Mouse (Mus musculus): ENCODE data around the gene Tmem240. TPM values are rescaled to one million over a fixed set of nuclear protein-coding genes. Genes with fewer than 3 reads are reported as not detected.
A peak's percentile ranks its signal among the peaks of the same experiment; 100 is the strongest.

Gene Tmem240
- polyA plus RNA-seq, 1 experiment: not detected

DNA sequence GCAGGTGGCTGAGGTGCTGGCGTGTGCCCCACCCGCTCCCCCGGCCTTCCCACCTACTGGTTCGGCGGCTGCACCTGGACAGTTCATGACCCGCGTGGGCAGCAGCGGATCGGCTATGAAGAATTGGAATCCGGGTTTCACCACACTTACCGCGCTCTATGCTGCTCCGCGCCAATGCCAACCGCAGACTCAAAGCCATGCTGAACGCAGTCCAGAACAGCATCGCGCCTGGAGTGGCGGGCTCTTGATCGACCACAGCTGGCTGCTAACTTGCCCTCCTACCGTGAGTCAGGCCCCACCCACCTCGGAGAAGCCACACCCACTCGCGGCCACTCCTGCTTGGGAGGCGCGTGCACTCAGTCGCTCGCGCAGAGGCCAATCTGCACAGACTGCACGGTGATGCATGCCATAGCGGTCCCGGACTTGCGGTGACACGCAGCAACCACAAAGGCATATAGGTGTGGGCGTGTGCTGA is 39.7 kb downstream of the Tmem240 start, which contains the start of gene Vwa1:
Vwa1 (minus strand) TSS at position 419 of the 475 bp plus-strand sequence.
- under 1% methylated on average over 35 of the region's 35 CpGs for WGBS
- H3K27ac ChIP-seq (ENCODE audit: insufficient read depth, low read depth, low read length): peak within 1 kb of the TSS; percentile 81
- H3K4me3 ChIP-seq (ENCODE audit: insufficient read depth, low read depth, low read length): peak within 1 kb of the TSS; percentile 45
- TF ChIP-seq POLR2A (IDR thresholded peaks at IDR 0.05; ENCODE audit: insufficient read depth, low read depth, low read length) (peak; percentile 75), CTCF (IDR thresholded peaks at IDR 0.05; ENCODE audit: insufficient read depth, low read depth, low read length) (no peak)
- peaks cover 41% of the 10 kb centered on the region for H3K4me1 ChIP-seq (ENCODE audit: control insufficient read depth, insufficient read depth, low read length)

DNA sequence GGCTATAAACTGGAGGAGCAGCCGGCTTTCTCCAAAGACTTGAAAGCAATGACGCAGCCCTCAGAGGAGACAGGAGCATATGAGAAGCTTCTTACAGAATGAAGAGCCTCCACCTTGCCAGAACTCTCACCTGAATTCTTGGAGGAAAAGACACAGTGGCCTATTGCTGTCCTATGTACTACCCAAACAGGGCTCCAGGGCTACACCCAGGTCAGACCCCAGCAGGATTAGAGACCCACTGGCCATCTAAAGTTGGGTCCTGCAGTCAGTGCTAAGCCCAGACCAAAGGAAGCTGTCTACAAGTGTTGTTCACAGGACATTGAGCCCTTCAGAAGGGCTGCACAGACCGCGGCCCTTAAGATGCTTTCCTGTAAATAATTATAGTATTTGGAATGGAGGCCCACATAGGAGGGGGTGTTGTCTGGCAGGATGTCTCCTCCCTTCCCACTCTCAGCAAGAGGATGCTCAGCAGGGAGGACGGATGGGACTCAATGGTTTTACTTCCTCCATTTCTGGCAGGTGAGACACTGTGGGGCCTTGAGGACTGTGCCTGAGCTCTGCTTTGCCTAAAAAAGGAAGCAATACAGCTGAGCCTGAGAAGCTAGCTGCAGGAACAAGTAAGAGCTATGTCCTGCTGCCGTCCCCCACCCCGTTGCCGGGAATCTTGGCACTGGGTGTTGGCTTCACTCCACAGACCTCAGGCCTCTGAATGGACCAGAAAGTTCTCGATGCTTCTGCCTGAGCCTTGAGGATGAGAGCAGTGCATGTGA is 40.6 kb downstream of the Tmem240 start:
- Histone ChIP-seq H3K27ac (ENCODE audit: insufficient read depth, low read depth, low read length) (peak overlapping the region; percentile 81), H3K4me1 (ENCODE audit: control insufficient read depth, insufficient read depth, low read length) (peaks cover 33% of the 10 kb centered on the region), H3K4me3 (ENCODE audit: insufficient read depth, low read depth, low read length) (peak overlapping the region; percentile 45)
- TF ChIP-seq CTCF (IDR thresholded peaks at IDR 0.05; ENCODE audit: insufficient read depth, low read depth, low read length) (no peak), POLR2A (IDR thresholded peaks at IDR 0.05; ENCODE audit: insufficient read depth, low read depth, low read length) (no peak)
- WGBS: 17% methylated on average over 9 of the region's 9 CpGs

DNA sequence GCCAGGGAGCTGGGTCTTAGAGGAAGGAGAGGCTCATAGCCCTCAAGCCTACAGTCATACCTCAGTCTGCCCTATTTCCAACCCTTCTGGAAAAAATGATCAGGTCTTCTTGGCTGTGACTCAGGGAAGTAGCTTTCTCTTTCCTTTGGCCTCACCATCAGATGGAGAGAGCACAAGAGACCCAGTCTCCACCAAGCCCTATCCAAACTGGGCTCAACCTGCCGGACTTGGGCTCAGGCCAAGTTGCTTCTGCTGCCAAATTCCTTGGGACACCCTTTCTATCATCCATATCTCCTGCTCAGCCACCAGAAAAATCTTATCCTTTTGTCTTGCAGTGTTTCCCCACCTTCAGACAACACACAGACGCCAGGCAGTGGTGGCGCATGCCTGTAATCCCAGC is 41.3 kb downstream of the Tmem240 start:
- Histone ChIP-seq H3K4me1 (ENCODE audit: control insufficient read depth, insufficient read depth, low read length) (peaks cover 30% of the 10 kb centered on the region), H3K4me3 (ENCODE audit: insufficient read depth, low read depth, low read length) (no peak overlapping the region), H3K27ac (ENCODE audit: insufficient read depth, low read depth, low read length) (peak overlapping the region; percentile 81)
- no peak for TF ChIP-seq POLR2A (IDR thresholded peaks at IDR 0.05; ENCODE audit: insufficient read depth, low read depth, low read length)
- TF ChIP-seq CTCF (IDR thresholded peaks at IDR 0.05; ENCODE audit: insufficient read depth, low read depth, low read length): no peak
- 84% methylated on average over 3 of the region's 3 CpGs for WGBS

DNA sequence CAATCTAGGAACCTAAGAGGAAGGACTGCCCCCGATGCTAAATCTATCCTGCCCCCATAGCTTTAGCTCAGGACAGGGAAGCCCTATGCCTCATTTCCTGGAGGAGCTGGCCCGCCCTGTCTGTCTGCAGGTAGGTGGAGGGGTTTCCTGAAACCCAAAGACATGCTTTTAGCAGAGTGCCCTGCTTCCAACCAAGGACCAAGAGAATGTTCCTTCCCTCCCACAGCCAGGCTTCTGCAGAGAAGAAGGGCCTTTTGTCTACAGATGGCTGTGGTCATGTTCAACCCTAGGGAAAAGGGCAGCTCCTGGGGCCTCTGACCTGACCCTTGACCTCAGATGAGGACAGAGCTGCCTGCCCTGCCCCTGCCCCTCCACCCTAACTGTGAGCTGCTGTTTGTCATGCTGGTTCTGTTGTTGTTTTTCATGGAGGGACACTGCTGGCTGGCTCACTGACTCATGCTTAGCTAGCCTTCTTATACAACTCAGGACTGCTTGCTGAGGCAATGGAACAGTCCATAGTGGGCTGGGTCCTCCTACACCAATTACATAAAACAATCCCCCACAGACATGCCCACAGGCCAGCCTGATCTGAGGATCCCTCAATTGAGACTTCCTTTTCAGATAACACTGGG is 42.2 kb downstream of the Tmem240 start:
- Histone ChIP-seq H3K4me1 (ENCODE audit: control insufficient read depth, insufficient read depth, low read length) (peaks cover 33% of the 10 kb centered on the region), H3K4me3 (ENCODE audit: insufficient read depth, low read depth, low read length) (no peak overlapping the region), H3K27ac (ENCODE audit: insufficient read depth, low read depth, low read length) (peak overlapping the region; percentile 11)
- 0 out of 2 replicates have a peak, but pooled peaks have one; percentile 15 for TF ChIP-seq POLR2A (IDR thresholded peaks at IDR 0.05; ENCODE audit: insufficient read depth, low read depth, low read length)
- no peak for TF ChIP-seq CTCF (IDR thresholded peaks at IDR 0.05; ENCODE audit: insufficient read depth, low read depth, low read length)
- WGBS: 72% methylated on average over 2 of the region's 2 CpGs

DNA sequence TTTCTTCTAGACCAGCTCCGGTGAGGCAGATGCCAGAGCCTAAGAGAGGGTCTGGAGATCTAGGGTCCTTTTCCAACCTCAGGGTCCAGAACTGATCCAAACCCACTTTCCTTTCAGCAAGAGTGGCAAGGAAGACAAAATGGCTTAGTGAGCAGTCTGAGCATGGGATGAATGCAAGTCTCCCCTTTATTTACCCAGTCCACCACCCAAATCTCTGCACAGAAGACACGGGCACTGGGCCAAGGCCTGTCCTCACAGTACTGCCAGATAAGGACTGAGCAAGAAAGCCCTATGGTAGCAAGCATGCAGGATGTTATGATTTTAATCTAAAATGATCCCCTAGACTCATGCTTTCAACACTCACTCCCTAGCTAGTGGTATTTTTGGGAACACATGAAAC is 43.2 kb downstream of the Tmem240 start:
- Histone ChIP-seq H3K4me3 (ENCODE audit: insufficient read depth, low read depth, low read length) (no peak overlapping the region), H3K4me1 (ENCODE audit: control insufficient read depth, insufficient read depth, low read length) (peaks cover 33% of the 10 kb centered on the region), H3K27ac (ENCODE audit: insufficient read depth, low read depth, low read length) (peak overlapping the region; percentile 16)
- TF ChIP-seq POLR2A (IDR thresholded peaks at IDR 0.05; ENCODE audit: insufficient read depth, low read depth, low read length) (no peak), CTCF (IDR thresholded peaks at IDR 0.05; ENCODE audit: insufficient read depth, low read depth, low read length) (no peak)
- 73% methylated on average over 2 of the region's 2 CpGs for WGBS

DNA sequence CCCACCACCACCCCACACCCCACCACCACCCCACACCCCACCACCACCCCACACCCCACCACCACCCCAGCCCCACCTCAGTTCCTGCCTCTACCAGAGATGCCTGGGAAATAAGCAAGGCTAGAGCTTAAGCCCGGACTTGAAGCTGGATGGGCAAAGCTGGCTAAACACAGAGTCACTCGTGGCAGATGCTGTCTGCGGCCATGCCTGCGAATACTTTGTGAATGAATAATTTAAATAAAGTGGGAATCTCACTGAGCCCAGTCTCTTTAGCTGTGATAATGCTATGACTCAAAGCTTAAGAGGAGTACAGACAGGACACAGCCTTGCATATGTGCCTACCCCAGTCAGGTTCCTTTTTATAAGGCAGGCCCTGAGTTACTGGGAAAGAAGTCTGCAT is 44.9 kb downstream of the Tmem240 start:
- H3K4me1 ChIP-seq (ENCODE audit: control insufficient read depth, insufficient read depth, low read length): peaks cover 30% of the 10 kb centered on the region
- 78% methylated on average over 4 of the region's 4 CpGs for WGBS
- H3K4me3 ChIP-seq (ENCODE audit: insufficient read depth, low read depth, low read length): no peak overlapping the region
- H3K27ac ChIP-seq (ENCODE audit: insufficient read depth, low read depth, low read length): no peak overlapping the region
- no peak for TF ChIP-seq POLR2A (IDR thresholded peaks at IDR 0.05; ENCODE audit: insufficient read depth, low read depth, low read length)
- no peak for TF ChIP-seq CTCF (IDR thresholded peaks at IDR 0.05; ENCODE audit: insufficient read depth, low read depth, low read length)

DNA sequence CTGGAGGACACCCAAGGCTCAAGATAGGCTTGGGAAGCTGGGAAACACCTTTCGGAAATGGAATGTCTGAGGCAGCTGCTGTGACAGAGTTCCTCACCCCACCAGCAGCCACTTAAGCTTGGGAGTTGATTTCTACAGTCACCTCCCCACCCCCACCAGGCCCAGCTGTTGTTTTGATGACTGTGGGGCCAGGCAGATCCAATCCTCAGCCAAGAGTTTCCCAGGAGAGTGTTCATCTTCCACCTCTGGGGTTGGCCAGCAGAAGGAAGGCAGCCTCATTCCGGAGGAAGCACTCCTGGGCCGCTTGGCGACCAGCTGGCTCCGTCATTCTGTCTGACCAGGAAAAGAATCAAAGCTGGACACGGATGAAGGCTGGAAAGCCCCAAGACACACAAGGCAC is 46.3 kb downstream of the Tmem240 start:
- no peak overlapping the region for H3K27ac ChIP-seq (ENCODE audit: insufficient read depth, low read depth, low read length)
- WGBS: 31% methylated on average over 6 of the region's 6 CpGs
- peaks cover 21% of the 10 kb centered on the region for H3K4me1 ChIP-seq (ENCODE audit: control insufficient read depth, insufficient read depth, low read length)
- TF ChIP-seq POLR2A (IDR thresholded peaks at IDR 0.05; ENCODE audit: insufficient read depth, low read depth, low read length) (no peak), CTCF (IDR thresholded peaks at IDR 0.05; ENCODE audit: insufficient read depth, low read depth, low read length) (no peak)
- H3K4me3 ChIP-seq (ENCODE audit: insufficient read depth, low read depth, low read length): no peak overlapping the region

DNA sequence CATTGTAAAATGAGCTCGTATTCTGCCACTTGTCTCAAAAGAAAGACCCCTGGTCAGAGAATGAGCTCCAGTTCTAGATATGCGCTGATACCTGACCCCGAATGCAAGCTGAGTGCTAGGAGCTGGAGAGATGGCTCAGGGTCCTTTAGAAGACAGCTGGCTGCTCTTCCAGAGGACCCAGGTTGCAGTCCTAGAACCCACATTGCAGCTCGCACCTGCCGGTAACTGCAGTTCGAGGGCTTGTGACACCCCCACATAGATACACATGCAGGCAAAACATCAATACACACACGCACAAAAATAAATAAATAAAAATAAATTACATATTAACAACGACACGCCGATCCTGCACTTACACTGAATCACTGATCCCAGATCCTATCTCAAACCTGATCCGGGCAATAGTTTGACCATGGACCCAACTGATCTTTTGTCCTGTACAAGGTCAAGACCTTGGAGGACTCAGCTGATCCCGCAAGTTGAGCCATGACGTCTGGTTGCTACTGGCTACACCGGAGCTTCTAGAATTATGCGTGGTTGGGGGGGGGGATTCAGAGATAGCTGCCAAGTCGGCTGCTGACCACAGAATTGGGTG is 49.0 kb downstream of the Tmem240 start:
- no peak for TF ChIP-seq POLR2A (IDR thresholded peaks at IDR 0.05; ENCODE audit: insufficient read depth, low read depth, low read length)
- no peak for TF ChIP-seq CTCF (IDR thresholded peaks at IDR 0.05; ENCODE audit: insufficient read depth, low read depth, low read length)
- WGBS: 14% methylated on average over 16 of the region's 16 CpGs
- peaks cover 9% of the 10 kb centered on the region for H3K4me1 ChIP-seq (ENCODE audit: control insufficient read depth, insufficient read depth, low read length)
- H3K27ac ChIP-seq (ENCODE audit: insufficient read depth, low read depth, low read length): peak overlapping the region; percentile 96
- peak overlapping the region; percentile 89 for H3K4me3 ChIP-seq (ENCODE audit: insufficient read depth, low read depth, low read length)

Measured in olfactory bulb, adult 2 months (tissue).